Mouse (Mus musculus): ENCODE measurements around the gene Entpd6. TPM values are rescaled to one million over a fixed set of nuclear protein-coding genes. Genes with fewer than 3 reads are reported as not detected.

The Entpd6 gene
- polyA plus RNA-seq, 1 experiment from 2014 or later, result 27.0 TPM

DNA sequence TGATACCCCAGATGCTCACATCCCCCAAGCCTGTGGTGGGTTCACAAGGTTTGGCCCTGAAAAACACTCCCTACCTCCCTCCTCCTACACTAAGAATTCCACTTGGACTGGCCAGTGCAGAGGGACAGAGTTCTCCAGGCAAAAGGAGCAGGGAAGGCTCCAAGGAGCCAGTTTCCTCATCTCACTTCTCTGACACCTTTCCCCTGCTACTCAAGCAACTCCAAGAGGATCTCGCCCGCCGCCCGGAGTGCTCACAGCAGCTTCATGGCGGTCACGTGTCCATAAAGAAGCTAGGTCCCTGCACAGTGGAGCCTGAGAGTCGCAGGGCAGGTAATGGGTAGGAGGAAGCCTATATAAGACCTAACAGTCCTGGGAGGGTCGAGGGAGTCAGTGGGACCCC, 23.2 kb downstream of the Entpd6 start:
- Histone ChIP-seq H3K27ac (ENCODE audit: low read length) (peak overlapping the region; percentile 70), H3K4me2 (replicated peaks; ENCODE audit: low read depth, low read length) (no peak overlapping the region), H3K27me3 (ENCODE audit: control insufficient read depth, insufficient read depth, low read length) (no peaks in the 10 kb centered on the region), H3K9ac (replicated peaks; ENCODE audit: low read depth, low read length) (no peak overlapping the region), H3K36me3 (ENCODE audit: control insufficient read depth, insufficient read depth, low read length) (peaks cover 10% of the 10 kb centered on the region; the same call in 1 of the 2 replicates), H3K4me3 (ENCODE audit: low read depth, low read length) (no peak overlapping the region), H3K9me3 (ENCODE audit: control insufficient read depth, low read depth, low read length) (no peaks in the 10 kb centered on the region), H3K4me1 (ENCODE audit: control insufficient read depth, insufficient read depth, low read length) (peaks cover 8% of the 10 kb centered on the region; the same call in 1 of the 2 replicates)
- no peak; the same call in 1 of the 2 replicates for ATAC-seq (ENCODE audit: insufficient number of reproducible peaks, insufficient read depth, low FRiP score, low read depth)
- 84% methylated on average over 8 of the region's 8 CpGs for WGBS

DNA sequence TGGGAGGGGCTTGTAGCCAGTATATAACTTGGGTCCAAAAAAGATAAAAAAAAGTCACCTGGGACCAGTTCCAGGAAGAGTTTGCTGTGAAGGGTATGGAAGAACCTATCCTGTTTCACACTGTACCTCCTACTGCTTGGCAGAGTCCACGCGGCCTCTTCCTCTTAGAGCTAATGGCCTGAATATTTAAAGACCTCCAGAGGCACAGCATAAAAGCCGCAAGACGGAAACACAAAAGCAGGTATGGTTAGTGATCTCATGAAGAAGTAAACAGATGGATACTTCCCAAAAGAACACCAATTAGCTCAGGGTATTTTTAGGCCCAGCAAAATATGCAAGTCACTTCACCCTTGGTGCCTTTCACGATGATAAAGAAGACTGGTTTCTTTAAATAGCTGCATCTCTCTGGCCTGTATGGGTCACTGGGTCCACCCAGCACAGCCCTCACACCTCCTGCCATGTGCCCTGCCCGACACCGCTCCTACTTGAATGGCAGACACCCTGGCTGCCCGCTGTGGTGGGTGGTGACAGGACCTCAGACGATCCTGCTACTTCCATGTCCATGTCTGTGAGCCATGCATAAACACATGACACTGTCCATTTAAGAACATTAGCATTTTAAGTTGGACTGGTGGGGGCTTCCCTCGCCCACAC, 23.8 kb downstream of the Entpd6 start:
- H3K27ac ChIP-seq (ENCODE audit: low read length), result no peak overlapping the region
- no peaks in the 10 kb centered on the region for H3K27me3 ChIP-seq (ENCODE audit: control insufficient read depth, insufficient read depth, low read length)
- no peak overlapping the region for H3K9ac ChIP-seq (replicated peaks; ENCODE audit: low read depth, low read length)
- no peak for ATAC-seq (ENCODE audit: insufficient number of reproducible peaks, insufficient read depth, low FRiP score, low read depth)
- H3K4me3 ChIP-seq (ENCODE audit: low read depth, low read length), result no peak overlapping the region
- peaks cover 8% of the 10 kb centered on the region; the same call in 1 of the 2 replicates for H3K4me1 ChIP-seq (ENCODE audit: control insufficient read depth, insufficient read depth, low read length)
- no peak overlapping the region for H3K4me2 ChIP-seq (replicated peaks; ENCODE audit: low read depth, low read length)
- peaks cover 6% of the 10 kb centered on the region; the same call in 1 of the 2 replicates for H3K36me3 ChIP-seq (ENCODE audit: control insufficient read depth, insufficient read depth, low read length)
- 76% methylated on average over 10 of the region's 10 CpGs for WGBS
- H3K9me3 ChIP-seq (ENCODE audit: control insufficient read depth, low read depth, low read length), result no peaks in the 10 kb centered on the region

DNA sequence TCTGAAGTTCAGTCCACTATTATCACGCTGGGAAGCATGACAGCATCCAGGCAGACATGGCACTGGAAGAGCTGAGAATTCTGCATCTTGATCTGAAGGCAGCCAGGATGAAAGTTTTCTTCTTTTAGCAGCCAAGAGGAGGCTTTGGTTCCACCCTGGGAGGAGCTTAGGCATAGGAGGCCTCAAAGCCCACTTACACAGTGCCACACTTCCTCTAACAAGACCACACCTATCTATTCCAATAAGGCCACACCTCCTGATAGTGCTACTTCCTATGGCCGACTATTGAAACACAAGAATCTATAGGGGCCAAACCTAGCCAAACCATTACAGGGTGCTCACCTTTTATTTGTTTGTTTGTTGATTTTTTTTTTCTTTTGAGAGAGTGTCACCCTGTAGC, 34.0 kb downstream of the Entpd6 start:
- Histone ChIP-seq H3K27ac (ENCODE audit: low read length) (no peak overlapping the region), H3K9ac (replicated peaks; ENCODE audit: low read depth, low read length) (no peak overlapping the region), H3K4me1 (ENCODE audit: control insufficient read depth, insufficient read depth, low read length) (peaks cover 5% of the 10 kb centered on the region), H3K27me3 (ENCODE audit: control insufficient read depth, insufficient read depth, low read length) (no peaks in the 10 kb centered on the region), H3K4me3 (ENCODE audit: low read depth, low read length) (no peak overlapping the region), H3K4me2 (replicated peaks; ENCODE audit: low read depth, low read length) (no peak overlapping the region), H3K9me3 (ENCODE audit: control insufficient read depth, low read depth, low read length) (no peaks in the 10 kb centered on the region), H3K36me3 (ENCODE audit: control insufficient read depth, insufficient read depth, low read length) (no peaks in the 10 kb centered on the region)
- WGBS, result 84% methylated on average over 2 of the region's 2 CpGs
- no peak for ATAC-seq (ENCODE audit: insufficient number of reproducible peaks, insufficient read depth, low FRiP score, low read depth)

DNA sequence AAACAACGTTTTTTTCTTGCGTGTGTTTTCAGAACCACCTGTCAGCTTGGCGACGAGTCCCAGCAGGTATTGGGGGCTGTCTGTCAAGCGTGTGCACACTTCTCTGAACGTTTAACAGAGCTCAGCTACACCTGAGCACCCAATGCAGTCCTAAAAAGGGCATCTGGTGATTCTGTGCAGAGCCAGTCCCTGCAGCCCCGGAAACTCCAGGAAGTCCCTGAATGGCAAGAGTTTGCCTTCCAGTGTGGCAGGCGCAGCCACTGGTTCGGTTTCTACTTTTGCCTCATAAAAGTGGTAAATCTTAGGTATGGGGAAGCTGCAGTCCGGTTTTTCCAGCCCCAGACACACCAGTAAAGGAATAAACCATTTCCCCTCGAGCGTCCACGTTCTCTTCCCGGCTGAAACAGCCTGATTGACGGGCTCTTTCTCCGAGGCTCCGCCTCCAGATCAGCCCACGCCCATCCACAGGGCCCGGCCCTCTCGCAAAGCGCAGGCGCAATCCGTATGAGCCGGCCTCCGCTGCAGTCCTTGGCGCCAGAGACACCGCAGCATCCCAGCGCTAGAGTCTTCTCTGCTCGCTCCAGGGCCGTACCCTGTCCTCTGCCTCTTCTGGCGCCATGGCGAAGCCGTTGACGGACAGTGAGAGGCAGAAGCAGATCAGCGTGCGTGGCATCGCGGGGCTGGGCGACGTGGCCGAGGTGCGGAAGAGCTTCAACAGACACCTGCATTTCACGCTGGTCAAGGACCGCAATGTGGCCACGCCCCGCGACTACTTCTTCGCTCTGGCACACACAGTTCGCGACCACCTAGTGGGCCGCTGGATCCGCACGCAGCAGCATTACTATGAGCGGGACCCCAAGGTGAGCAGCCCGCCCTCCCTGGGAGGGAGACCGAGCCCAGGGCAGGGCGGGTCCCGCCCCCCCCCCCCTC, 37.7 kb downstream of the Entpd6 start, which contains the start of gene Pygb:
Gene Pygb, plus strand, starts transcription at position 485 of the 930 bp plus-strand sequence.
- Histone ChIP-seq H3K36me3 (ENCODE audit: control insufficient read depth, insufficient read depth, low read length) (no peaks in the 10 kb centered on the region; the same call in 1 of the 2 replicates), H3K9ac (replicated peaks; ENCODE audit: low read depth, low read length) (peak within 1 kb of the TSS; percentile 67), H3K9me3 (ENCODE audit: control insufficient read depth, low read depth, low read length) (no peaks in the 10 kb centered on the region), H3K27me3 (ENCODE audit: control insufficient read depth, insufficient read depth, low read length) (no peaks in the 10 kb centered on the region), H3K4me1 (ENCODE audit: control insufficient read depth, insufficient read depth, low read length) (peaks cover 12% of the 10 kb centered on the region), H3K27ac (ENCODE audit: low read length) (peak within 1 kb of the TSS; percentile 64; the same call in 1 of the 2 replicates), H3K4me2 (replicated peaks; ENCODE audit: low read depth, low read length) (peak within 1 kb of the TSS; percentile 72), H3K4me3 (ENCODE audit: low read depth, low read length) (peak within 1 kb of the TSS; percentile 57)
- 1% methylated on average over 58 of the region's 58 CpGs for WGBS
- ATAC-seq (ENCODE audit: insufficient number of reproducible peaks, insufficient read depth, low FRiP score, low read depth), result peak; percentile 95

DNA sequence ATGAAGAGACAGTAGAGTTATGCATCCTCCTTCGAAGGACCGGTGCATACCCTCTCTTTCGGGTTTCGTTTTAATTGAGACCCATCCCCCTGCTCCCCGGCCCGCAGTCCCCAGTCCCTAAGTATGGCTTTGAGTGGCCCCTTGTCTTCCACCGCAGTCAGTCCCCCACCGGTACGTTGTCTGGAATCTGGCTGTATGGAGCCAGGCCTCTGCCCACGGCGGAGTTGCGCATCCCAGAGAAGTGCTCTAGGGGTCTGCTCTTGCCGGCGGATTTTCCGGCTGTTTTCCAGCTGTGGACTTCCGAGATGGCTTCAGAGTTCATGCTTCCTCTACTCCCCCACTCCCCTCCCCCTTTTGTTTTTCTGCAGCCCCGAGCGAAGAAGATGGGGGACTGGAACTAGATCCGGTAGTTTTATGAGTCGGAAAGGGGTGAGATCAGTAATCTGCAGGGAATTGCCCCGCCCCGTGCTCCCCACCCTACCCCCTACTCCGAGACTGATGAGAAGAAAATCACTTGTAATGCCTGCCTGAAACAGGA, 38.5 kb downstream of the Entpd6 start:
- under 1% methylated on average over 23 of the region's 23 CpGs for whole genome bisulfite sequencing
- peak; percentile 18 for ATAC-seq (ENCODE audit: insufficient number of reproducible peaks, insufficient read depth, low FRiP score, low read depth)
- Histone ChIP-seq H3K36me3 (ENCODE audit: control insufficient read depth, insufficient read depth, low read length) (peaks cover 1% of the 10 kb centered on the region), H3K9me3 (ENCODE audit: control insufficient read depth, low read depth, low read length) (no peaks in the 10 kb centered on the region), H3K27ac (ENCODE audit: low read length) (peak overlapping the region; percentile 29; the same call in 1 of the 2 replicates), H3K4me2 (replicated peaks; ENCODE audit: low read depth, low read length) (peak overlapping the region; percentile 72), H3K4me1 (ENCODE audit: control insufficient read depth, insufficient read depth, low read length) (peaks cover 12% of the 10 kb centered on the region), H3K27me3 (ENCODE audit: control insufficient read depth, insufficient read depth, low read length) (no peaks in the 10 kb centered on the region), H3K4me3 (ENCODE audit: low read depth, low read length) (peak overlapping the region; percentile 57), H3K9ac (replicated peaks; ENCODE audit: low read depth, low read length) (peak overlapping the region; percentile 67)

DNA sequence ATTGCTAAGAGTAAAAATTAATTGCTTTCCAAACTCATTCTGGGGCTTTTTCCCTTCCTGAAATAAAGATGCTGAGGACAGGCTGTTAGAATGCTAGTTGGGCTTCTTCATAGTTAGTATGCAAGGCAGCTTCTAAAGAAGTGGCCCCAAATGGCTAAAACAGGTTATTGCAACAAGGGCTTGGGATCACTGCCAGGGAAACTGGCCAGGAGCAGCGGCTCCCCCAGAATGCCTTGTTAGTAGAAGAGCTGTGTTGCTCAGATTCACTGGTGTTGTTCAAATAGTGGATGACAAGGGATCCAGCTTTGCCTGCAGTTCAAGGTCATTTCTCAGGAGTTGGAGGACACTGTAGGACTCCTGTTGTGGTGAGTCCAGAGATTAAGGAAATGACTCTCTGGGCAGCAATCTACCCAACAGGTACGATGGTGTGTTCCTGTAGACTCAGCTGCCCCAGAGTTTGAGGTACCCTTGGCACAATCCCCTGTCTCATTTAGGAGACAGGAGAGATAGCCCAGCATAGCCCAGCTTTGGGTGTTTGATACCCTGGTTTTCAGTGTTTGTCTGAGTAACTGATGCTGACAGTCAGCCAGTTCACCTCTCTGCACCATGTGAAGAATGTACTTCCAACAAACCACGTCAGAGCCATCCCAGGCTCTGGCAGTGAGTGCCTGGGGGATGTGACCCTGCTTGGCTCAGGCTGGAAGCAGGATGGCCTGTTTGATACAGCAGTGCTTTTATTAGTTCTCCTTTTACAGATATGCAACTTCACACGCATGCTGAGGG, 40.1 kb downstream of the Entpd6 start:
- H3K4me2 ChIP-seq (replicated peaks; ENCODE audit: low read depth, low read length), result peak overlapping the region; percentile 72; the same call in 1 of the 2 replicates
- no peak overlapping the region for H3K27ac ChIP-seq (ENCODE audit: low read length)
- no peak overlapping the region for H3K4me3 ChIP-seq (ENCODE audit: low read depth, low read length)
- H3K9me3 ChIP-seq (ENCODE audit: control insufficient read depth, low read depth, low read length), result no peaks in the 10 kb centered on the region
- peaks cover 12% of the 10 kb centered on the region for H3K4me1 ChIP-seq (ENCODE audit: control insufficient read depth, insufficient read depth, low read length)
- WGBS, result 52% methylated on average over 4 of the region's 4 CpGs
- ATAC-seq (ENCODE audit: insufficient number of reproducible peaks, insufficient read depth, low FRiP score, low read depth), result no peak
- no peaks in the 10 kb centered on the region for H3K27me3 ChIP-seq (ENCODE audit: control insufficient read depth, insufficient read depth, low read length)
- no peak overlapping the region for H3K9ac ChIP-seq (replicated peaks; ENCODE audit: low read depth, low read length)
- H3K36me3 ChIP-seq (ENCODE audit: control insufficient read depth, insufficient read depth, low read length), result peaks cover 15% of the 10 kb centered on the region

DNA sequence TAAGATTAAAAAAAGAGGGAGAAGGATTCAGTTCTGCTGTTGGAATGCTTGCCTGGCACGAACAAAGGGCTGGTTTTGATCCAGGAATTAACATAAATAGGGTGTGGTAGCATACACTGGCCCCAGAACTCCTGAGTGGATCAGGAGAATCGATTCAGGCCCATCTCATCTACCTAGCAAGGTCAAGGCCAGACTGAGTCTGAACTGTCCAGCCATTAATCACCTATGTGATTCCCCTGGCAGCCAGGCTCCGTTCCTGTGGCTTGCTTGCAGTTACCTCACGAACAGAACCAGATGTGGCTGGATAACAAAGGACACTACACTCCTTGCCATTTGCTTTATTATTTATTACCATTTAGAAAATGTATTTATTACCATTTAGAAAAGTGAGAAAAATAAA, 44.5 kb downstream of the Entpd6 start:
- H3K4me3 ChIP-seq (ENCODE audit: low read depth, low read length), result no peak overlapping the region
- no peak overlapping the region for H3K27ac ChIP-seq (ENCODE audit: low read length)
- WGBS, result 53% methylated on average over 4 of the region's 4 CpGs
- no peak overlapping the region for H3K4me2 ChIP-seq (replicated peaks; ENCODE audit: low read depth, low read length)
- no peaks in the 10 kb centered on the region for H3K9me3 ChIP-seq (ENCODE audit: control insufficient read depth, low read depth, low read length)
- peaks cover 33% of the 10 kb centered on the region for H3K36me3 ChIP-seq (ENCODE audit: control insufficient read depth, insufficient read depth, low read length)
- no peak overlapping the region for H3K9ac ChIP-seq (replicated peaks; ENCODE audit: low read depth, low read length)
- no peak for ATAC-seq (ENCODE audit: insufficient number of reproducible peaks, insufficient read depth, low FRiP score, low read depth)
- peaks cover 7% of the 10 kb centered on the region; the same call in 1 of the 2 replicates for H3K4me1 ChIP-seq (ENCODE audit: control insufficient read depth, insufficient read depth, low read length)
- H3K27me3 ChIP-seq (ENCODE audit: control insufficient read depth, insufficient read depth, low read length), result no peaks in the 10 kb centered on the region

DNA sequence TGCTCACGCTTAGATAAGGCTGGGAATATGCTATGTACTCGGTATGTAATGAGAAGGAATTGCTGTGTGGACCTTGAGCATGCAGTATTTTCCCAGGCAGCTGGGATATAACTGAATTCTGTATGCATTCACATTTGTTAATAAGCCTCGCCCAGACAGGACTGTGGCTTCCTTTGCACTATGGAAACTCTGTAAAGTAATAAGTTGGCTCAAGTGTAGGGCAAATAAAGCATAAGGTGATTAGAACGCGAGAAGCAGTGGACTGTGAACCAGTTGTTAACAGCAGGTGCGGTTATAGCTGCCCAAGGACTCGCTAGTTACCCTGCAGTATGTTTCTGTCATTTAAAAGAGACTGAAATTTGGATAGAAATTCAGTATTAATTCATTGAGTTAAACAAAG, 49.2 kb downstream of the Entpd6 start:
- 83% methylated on average over 7 of the region's 7 CpGs for WGBS
- Histone ChIP-seq H3K9me3 (ENCODE audit: control insufficient read depth, low read depth, low read length) (no peaks in the 10 kb centered on the region), H3K4me1 (ENCODE audit: control insufficient read depth, insufficient read depth, low read length) (no peaks in the 10 kb centered on the region), H3K36me3 (ENCODE audit: control insufficient read depth, insufficient read depth, low read length) (peaks cover 52% of the 10 kb centered on the region), H3K4me2 (replicated peaks; ENCODE audit: low read depth, low read length) (no peak overlapping the region), H3K4me3 (ENCODE audit: low read depth, low read length) (no peak overlapping the region), H3K27ac (ENCODE audit: low read length) (no peak overlapping the region), H3K9ac (replicated peaks; ENCODE audit: low read depth, low read length) (no peak overlapping the region), H3K27me3 (ENCODE audit: control insufficient read depth, insufficient read depth, low read length) (no peaks in the 10 kb centered on the region)
- no peak for ATAC-seq (ENCODE audit: insufficient number of reproducible peaks, insufficient read depth, low FRiP score, low read depth)

All from stomach, embryonic 14.5 days (tissue).